Mouse (Mus musculus): Measurements from ENCODE around the gene Nedd4. TPM values are rescaled to one million over a fixed set of nuclear protein-coding genes. Genes with fewer than 3 reads are reported as not detected.

The Nedd4 gene
- total RNA-seq, 2 experiments from 2014 or later = 297 to 313 TPM

- DNase-seq = no peak
These were observed 135.0 kb downstream of the Nedd4 start for GRCm38 (mm10) chr9:72797136-72797621.

Other genes with a start within 250 kb of the Nedd4 start
- 1 to 10 TPM; 1.3 to 1.9 TPM for gene Mns1, start 224.3 kb upstream of the Nedd4 start, total RNA-seq (2021)
- gene Tex9, start 170.1 kb upstream of the Nedd4 start, total RNA-seq (2021) = 1 to 10 TPM; 5.8 to 6.8 TPM
- 10 to 100 TPM; 23.1 to 25.4 TPM for gene Rfx7, start 130.1 kb upstream of the Nedd4 start, total RNA-seq (2021)
- 1 to 10 TPM; 2.3 to 3.0 TPM for gene Prtg, start 144.5 kb downstream of the Nedd4 start, total RNA-seq (2021)

Measured in layer of hippocampus, postnatal 36 days (tissue).